Mouse (Mus musculus) lung, adult 18-20 months (tissue): ENCODE measurements around the gene Eif2s3x.
A peak's percentile ranks its signal among the peaks of the same experiment; 100 is the strongest.

Experiments
- DNase-seq, 2 experiments: peaks; one replicate each; pipeline ENCODE4 v3.0.0; 2022; ENCODE audit warnings: mixed read lengths in 2 of 2

The Eif2s3x gene

DNA sequence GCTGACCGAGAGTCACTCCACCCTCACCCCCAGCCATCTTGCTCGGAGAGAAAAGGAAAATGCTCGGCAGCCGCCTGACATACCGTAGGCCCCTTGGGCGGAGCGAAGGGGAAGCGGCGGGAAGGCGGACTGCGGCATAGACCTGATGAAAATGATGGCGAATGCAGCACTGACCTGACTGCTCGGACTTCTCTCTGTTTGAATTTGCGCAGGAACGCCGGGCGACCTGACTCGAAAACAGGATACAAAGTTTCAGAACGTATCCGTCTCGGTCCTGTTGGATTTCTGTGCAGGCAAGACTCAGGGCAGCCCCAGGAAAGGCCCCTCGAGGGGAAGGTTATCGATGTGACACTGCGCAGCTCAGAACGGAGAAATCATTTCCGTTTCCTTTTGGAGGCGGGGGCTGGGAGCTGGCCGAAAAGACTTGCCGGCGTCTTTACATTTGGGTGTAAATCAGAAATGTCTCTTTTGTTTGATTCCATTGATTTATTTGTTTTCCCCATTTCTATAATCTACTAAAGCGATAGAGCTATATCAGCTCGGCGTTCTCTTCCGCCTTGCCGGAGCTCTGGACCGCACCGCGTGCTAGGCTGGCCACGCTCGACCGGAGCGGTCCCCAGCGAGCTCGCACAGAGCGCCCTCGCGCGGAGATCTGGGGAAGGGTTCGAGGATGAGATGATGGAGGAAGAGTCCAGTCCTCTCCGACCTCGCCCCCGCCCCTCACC, at the start of gene Eif2s3x:
Gene Eif2s3x (minus strand): TSS at position 266 of the 725 bp plus-strand sequence.
- DNase-seq = peak; percentile 81 to 89

DNA sequence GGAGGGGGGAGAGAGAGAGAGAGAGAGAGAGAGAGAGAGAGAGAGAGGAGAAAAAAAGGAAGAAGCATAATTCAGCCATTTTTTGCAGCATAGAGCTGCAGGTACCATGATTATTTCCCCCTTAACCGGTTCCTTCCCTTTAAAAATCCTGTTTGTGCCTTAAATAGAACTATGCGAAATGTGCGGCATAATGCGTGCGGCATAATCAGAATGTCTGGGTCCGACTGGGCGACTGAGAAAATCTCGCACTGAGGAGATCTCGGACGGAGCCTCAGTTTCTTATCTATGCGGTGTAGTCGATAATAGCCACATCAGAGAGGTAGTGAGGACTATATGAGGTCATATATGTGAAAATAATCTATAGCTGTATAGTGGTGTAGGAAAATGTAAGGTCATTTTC, 22.9 kb upstream of the Eif2s3x start:
- DNase-seq = no peak

DNA sequence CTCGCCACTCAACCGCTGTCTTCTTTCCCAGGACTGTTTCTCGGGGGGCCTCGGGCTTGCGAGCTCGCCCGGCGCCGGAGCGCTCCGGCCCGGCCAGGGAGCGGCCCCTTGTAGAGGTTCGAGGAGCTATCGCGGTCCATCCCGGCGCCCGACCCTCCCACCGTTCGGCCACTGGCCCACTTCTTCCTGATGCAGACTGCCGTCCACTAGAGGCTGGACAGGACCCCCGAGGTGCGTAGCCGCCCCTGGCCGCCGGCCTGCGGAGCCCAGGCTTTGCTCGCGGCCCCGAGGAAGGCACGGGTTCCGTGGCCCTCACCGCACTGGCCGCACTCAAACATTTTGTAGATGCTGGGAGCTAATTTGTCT, 22.5 kb upstream of the Eif2s3x start:
- peak; percentile 4 to 7 for DNase-seq

DNA sequence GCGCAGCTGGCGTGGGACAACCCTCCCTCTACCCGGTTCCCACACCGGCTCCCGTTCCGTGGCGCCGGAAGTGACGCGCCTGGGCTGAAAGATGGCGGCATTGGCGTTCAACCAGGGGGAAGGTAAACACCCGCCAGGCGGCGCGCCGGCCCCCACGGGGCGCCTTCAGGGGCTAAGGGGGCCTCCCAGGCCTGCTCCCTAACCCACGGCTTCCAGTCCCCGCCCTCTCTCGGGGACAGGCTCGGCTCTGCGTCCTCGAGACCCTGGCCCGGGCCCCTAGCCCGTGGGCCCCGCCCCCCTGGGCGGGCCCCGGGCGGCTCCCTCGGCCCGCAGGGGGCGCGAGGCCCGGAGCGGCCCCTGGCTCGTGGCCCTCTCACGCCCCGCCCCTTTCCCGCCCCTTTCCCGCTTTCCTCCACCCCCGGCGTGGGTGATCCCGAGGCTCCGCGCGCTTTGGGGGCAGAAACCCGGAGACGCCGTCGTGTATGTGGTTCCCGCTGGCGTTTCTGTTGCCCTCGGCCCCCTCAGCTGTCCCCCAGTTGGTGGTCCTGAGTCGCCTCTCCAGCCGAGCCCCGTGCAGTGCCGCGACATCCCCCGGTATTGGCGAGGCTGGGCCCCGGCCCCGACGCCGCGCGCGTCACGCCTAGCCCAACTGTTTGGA, 22.0 kb upstream of the Eif2s3x start, which contains the start of gene Klhl15:
Gene Klhl15 (plus strand): TSS at position 68 of the 658 bp plus-strand sequence.
- DNase-seq = peak; percentile 77 to 85

DNA sequence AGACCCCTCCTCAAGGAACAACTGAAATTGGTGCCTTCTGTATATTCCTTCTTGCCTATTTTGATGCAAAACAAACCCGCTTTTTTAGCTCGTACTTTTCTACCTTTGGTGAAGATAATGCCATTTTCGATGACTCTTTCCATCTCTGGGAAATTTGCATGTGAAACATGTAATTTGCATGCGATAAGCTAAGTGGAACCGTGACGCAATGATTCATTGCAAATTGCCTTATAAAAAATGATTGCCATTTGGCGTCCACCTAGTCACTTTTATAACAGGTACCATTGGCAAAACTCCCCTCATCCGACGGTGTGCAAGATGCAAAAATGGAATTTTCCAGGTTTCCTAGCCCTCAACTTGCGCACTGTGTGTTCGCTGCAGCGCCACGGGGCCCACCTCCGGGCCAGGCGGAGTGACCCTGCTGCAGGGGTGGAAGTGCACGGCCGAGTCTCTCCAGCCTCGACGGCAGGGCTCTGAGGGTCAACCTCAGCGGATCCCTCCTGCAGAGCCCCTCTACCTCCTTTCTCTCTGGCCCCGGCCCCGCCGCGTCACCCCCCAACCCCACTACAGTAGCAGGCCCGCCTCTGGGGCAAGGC, 21.4 kb upstream of the Eif2s3x start:
- DNase-seq = no peak

DNA sequence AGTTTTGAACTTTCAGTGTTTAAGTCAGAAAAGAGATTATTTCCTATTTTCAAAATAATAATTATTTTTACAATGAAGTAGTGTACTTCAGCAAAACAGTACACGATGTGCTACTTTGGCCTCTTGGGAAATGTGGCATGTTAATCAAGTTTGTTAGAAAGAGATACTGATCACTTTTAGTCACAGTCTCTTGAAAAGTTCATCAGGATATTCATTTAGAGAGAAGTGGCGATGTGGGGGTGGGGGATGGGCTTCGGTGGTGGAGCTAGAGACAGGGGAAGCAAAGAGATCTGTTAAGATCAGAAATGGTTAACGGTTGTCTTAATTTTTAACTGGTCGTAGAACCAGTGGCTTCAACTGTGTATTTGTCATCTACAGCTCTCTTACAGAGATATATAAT, 20.8 kb upstream of the Eif2s3x start:
- DNase-seq = no peak

DNA sequence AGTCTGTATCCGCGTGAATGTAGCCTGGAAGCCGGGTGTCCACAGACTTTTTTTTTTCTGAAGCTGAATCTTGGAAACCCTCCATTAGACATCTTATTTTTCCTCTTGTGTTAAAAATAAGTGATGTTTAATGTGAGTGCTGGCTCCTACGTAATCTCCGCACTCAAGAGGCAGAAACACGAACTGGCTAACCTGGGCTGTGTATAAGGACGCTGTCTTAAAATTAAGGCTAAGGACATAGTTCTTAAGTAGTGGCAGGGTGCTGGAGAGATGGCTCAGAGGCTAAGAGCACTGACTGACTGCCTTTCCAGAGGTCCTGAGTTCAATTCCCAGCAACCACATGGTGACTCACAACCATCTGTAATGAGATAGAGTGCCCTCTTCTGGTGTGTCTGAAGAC, 722 bp upstream of the Eif2s3x start:
- no peak for DNase-seq

DNA sequence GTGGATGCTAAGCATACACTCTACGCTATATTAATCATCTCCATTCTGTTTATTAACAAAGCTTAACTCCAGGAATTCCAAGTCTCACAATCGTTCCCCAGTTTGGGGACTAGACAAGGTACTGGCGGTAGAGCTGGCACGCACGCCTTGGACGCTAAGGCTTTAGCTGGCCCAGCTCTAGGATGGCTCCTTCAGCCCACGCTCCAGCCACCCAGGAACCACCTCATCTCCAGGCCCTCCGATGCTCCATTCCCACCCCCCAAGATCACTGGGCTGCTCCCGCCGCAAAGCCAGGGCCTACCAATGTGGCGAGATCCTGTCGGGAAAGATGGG, 432 bp downstream of the Eif2s3x start:
- DNase-seq = no peak

DNA sequence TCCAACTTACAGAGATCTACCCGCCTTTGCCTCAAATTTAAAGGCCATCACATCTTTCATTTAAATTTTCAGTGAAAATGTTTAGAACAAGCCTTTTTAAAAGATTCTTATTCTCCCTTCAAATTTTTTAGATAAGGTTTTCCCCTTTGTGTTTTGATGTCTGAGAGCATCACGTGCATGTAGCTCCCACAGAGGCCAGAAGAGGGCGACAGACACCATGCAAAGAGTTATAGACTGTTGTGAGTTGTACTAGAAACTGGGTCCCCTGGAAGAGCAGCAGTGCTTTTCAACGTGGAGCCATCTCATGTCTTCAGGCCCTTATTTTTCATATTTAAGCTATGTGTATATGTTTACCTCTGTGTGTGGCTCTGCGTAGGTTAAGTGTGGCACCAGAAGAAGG, 14.9 kb downstream of the Eif2s3x start:
- DNase-seq = peak in 1 of 2 experiments; percentile 49

DNA sequence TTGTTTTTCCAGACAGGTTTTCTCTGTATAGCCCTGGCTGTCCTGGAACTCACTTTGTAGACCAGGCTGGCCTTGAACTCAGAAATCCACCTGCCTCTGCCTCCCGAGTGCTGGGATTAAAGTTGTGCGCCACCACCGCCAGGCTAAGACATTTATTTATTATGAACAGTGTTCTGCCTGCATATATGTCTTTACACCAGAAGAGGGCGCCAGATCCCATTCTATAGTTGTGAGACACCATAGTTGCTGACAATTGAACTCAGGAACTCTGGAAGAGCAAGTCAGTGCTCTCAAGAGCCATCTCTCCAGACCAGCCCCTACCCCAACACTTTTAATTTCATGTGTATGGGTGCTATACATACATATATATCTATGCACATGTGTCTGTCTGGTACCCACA, 18.8 kb downstream of the Eif2s3x start:
- DNase-seq = peak in 1 of 2 experiments; percentile 21

DNA sequence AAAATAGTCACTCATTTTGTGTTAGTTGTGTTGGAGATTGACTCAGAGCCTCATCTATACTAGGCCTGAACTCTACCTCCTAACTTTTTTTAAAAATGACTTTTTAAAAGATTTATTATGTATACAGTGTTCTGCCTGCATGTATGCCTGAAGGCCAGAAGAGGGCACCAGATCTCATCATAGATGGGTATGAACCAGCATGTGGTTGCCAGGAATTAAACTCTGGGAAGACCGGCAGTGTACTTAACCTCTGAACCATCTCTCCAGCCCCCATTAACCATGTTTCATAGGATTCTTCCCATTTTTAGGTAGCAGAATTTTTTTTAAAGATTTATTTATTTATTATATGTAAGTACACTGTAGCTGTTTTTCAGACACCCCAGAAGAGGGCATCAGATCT, 27.5 kb downstream of the Eif2s3x start:
- no peak for DNase-seq

DNA sequence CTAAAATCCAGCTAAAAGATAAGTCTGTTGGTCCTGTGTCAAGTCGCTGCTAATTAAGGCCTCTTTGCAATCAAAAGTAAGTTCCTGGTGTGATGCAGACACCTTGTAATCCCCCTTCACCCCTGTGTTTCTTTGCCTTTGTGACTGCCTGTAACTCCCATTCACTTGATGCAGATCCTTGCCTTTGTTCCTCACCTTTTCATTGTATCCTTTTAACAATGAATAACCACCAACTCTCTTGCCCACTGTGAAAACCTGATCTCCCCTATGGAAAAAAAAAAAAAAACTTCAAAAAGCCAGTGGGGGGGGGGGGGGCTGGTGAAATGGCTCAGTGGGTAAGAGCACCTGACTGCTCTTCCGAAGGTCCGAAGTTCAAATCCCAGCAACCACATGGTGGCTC, 28.8 kb downstream of the Eif2s3x start:
- no peak for DNase-seq

DNA sequence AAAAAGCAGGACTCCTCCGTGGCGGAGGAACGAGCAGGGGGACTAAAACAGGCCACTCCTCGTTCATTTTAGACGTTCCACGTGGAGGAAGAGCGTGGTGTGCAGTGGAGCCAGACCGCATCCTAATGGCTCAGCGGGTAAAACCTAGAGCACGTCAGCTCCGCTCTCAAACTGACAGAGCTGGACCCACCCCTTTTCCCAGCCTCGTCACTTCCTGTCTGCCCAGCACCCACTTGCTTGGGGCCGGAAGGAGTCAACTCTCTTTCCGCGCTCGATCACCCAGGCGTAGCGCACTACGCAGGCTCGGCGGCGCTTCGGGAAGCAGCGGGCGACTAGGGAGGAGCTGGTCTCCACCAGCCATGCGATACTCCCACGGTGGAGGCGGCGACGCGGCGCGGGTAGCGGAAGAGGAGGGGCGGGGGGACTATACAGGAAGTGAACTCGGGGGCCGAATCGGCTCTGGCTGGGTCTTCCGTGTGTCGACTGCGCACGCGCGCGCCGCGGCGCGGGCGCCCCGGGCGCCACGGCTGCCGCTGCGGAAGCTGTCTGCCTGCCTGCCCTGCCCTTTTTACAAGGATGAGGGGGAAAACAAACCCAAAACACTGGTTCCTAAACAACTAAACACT, 34.8 kb downstream of the Eif2s3x start:
- peak; percentile 91 to 97 for DNase-seq

DNA sequence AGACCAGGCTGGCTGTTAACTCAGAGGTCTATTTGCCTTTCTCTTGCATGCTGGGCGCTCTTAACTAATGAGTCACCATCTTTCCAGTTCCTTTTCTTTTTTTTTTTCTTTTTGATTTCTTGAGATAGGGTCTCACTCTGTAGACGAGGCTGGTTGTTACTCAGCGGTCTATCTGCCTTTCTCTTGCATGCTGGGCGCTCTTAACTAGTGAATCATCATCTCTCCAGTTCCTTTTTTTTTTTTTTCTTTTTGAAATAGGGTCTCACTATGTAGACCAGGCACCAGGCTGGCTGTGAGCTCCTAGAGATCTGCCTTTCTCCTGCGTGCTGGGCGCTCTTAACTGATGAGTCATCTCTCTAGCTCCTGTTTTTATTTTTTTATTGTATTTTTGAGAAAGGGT, 43.3 kb downstream of the Eif2s3x start:
- no peak for DNase-seq

DNA sequence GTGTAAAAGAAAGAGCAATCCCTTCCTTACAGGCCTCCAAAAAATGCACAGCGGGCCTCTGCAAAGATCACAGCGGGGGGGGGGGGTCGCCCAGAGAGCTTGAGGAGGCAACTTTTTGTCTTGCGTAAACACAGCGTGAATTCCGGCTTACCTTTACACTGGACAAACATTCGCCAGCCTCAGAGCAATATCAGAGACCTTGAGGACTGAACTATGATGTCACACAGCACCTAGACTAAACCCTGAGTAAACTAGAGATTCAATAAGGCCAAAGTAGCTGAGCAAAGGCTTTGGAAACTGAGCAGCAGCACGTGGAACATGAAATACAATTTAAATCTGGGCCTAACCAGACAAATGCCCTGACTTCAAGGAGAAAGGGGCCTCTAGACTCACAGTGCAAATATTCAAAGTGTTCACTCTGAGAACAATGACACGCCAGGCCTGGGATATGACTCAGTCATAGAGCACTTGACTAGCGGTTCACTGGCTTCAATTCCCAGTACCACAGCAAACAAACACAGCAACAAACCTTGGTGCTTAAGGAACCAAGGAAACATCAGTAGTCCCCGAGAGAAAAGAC, 60.3 kb downstream of the Eif2s3x start:
- peak; percentile 23 to 51 for DNase-seq

DNA sequence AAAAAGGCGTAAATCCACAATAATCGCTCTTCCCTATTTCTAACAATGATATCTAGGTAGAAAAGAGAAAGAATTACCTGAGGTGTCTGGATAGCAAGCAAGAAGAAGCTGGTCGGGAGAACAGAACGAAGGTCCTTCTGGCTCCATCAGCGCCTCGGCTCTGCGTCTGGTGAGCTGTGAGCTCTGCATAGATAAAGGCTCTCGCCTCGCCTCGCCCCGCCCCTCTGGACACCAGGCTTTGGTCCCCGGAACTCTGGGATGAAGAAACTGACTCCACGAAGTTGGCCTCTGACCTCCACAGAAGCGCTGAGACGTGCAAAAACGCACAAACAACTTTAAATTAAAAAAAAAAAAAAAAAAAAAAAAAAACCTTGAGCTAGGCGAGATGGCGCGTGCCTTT, 62.2 kb downstream of the Eif2s3x start:
- no peak for DNase-seq

DNA sequence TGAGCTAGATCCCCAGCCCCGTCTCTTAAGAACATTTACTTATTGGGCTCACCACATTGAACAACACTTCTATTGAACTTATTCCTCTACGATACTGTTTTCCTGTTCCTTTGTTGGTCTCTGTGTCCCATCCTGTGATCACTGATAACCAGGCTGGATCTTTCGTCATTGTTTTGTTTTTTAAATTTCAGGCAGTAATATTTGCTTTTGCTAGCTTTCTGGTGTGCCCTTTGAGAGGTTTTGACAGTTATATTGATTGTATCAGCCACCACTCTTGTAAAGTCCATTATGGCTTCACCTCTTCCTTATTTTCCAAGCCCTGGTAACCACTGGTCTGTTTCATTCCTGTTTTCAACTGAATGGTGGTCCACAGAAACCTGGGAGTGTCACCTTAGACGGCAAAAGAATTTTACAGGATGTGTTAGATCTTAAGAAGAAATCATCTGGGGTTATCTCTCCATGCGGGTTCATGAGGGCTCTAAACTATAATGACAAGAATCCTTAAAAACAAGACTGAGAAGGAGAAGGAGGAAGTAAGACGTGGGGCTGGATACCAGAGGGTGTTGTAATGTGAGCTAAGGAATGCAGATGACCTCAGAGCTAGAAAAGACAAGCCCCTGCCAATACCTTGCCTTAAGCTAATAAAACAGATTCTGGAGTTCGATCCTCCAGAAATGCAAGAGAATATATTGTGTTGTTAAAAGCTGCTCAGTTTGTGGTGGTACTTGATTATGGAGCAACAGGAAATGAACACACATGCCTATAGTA, 70.5 kb downstream of the Eif2s3x start:
- DNase-seq = peak in 1 of 2 experiments; percentile 13

DNA sequence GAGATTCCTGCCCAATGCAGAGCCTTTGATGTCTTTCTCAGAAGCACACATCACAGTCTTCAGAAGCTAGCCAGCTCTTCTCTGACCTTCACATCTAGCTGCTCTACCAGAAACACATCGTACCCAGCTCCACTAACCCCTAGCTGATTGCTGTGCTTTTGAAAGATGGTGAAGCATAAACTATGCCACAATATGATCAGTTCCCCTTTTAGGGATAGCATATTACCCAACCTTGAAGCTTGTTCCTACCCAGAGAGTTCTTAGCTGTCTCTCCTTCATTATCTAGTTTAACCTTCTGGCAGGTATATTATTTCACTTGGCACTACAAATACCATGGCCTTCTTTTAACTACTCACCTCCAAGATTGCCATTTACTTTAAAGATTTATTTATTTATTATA, 72.6 kb downstream of the Eif2s3x start:
- no peak for DNase-seq
